Mouse (Mus musculus): ENCODE results near the gene Unc13d.
"Not testable (repeated sequence)": the region's sequence is repeated elsewhere in the genome, so short reads cannot be mapped to it uniquely, and the experiment has no call there.

The Unc13d gene

DNA sequence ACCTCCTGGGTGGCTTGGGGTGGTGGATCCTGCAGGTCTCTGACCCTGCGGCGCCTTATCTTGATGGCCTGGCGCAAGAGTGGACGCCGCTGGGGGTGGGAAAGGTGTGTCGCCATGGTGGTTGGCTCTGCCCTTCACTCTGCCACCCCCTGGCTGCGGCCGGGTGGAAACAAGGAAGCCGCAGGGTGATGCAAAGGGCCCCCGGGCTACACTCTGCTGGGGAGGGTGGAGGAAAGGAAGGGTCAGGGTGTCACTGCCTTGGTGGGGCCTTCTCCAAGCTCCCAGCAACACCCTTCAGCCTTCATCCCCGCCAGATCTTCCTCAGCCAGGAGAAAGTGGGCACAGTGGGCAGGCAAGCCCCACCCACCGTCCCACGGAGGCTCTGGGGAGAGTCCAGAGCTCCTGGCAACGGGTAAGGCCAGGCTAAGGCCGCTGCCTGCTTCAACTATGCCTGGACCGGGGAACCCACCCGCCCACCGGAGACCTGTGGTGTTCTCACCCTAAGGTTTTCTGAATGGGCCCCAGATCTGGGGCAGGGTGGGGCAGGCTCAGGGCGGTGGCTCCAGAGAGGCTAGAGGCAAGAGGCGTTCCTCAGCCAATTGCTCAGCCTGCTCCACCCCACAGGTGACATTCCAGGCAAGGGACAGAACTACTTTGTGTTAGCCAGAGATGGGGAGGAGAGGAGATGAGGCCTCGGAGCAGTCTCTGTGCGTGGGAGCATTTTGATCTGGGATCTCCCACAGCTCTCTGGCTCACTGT is at the start of gene Unc13d:
Unc13d (minus strand) TSS at position 516 of the 759 bp plus-strand sequence.
- DNase-seq (ENCODE audit: low spot score) = no peak

DNA sequence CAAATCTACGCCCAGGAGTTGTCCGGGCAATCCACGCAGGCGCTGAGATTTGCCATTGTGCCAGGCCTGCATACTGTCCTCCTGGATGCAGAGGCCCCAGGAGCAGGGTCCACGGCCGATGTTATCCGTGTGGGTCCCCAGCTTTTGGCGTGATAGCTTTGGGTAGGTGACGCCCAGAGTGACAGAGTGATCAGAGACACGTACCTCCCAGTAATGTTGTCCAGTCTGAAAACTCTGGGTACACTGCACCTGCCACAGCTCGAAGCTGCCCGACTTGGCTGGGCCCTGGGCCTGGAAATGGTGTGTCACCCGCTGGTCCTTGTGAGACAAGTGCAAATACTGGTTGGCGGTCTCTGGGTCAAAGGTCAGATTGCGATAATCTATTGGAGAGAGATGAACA is 48.5 kb upstream of the Unc13d start:
- no peak for DNase-seq (ENCODE audit: low spot score)

DNA sequence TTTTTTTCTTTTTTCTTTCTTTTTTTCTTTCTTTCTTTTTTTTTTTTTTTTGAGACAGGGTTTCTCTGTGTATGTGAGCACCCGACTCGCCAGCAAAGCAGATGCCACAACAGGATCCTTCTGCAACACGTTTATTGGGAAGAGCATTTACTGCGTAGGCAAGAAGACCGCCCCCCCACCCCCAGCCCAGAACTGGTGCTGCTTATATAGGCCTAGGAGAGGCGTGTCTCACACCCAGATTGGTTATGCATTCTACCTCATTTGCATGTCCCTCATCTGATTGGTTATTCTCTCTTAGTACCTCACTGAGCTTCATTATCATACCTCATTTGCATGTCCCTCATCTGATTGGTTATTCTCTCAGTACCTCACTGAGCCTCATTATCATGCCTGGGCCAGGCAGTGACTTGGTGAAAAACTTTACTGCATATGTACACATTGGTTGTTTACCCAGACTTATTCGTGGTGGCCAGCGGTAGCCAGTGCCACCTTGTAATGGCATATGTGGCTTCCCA is 44.0 kb upstream of the Unc13d start:
- not testable (repeated sequence) for DNase-seq (ENCODE audit: low spot score)

DNA sequence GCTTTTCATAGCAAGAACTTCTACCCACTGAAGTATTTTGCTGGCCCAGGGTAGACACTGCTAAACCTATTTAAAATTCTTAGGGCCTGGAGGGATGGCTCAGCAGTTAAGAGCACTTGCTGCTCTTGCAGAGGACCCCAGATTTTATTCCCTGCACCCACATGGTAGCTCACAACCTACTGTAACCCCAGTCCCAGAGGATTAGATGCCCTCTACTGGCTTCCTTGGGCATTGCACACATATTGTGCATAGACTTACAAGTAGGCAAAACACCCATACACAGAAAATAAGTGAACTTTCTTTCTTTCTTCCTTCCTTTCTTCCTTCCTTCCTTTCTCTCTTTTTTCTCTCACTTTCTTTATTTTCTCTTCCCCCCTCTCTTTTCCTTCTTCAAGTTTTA is 40.1 kb upstream of the Unc13d start:
- DNase-seq (ENCODE audit: low spot score) = no peak

DNA sequence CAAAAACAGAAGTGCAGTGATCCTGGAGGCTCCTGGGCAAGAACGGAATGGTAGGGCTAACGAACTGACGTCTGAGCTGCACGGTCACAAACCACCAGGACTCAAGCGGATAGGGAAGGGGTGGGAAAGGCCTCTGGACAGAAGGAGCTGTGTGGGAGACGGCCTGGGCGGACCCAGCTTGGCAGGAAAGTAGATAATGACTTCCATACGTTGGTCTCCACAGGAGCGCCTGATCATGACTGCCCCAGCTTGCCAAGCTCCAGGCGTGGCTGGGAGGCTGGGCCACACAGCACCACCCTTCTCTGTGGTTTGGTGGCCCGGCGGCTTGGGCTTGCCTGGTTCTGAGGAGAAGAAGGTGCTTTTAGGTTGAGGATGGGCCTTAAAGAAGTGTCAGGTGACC is 39.5 kb upstream of the Unc13d start:
- DNase-seq (ENCODE audit: low spot score) = no peak

DNA sequence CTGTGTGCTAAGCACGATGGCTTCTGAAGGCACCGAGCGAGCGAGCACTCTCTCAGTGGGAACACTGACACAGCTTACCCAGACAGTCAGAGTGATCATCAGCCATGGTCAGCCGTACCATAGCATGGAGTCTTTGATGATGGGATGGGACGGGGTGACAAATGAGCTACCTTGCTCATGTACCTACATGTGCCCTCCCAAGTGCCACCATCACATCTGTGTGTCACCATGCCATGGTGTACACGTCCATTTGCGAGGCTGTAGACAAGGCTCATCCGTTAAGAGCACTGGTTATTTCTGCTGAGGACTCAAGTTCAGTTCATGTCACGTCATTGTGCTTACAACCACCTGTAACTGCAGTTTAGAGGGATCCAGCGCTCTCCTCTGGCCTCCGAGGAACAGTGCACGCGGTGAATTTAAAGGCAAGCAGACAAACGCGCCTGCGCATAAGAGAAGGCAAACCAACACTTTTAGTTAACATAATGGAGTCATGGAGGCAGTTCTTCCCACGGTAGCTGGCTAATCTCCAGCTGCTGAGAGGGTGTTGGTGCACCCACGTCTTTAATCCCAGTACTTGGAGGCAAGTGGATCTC is 33.9 kb upstream of the Unc13d start:
- DNase-seq (ENCODE audit: low spot score) = no peak

DNA sequence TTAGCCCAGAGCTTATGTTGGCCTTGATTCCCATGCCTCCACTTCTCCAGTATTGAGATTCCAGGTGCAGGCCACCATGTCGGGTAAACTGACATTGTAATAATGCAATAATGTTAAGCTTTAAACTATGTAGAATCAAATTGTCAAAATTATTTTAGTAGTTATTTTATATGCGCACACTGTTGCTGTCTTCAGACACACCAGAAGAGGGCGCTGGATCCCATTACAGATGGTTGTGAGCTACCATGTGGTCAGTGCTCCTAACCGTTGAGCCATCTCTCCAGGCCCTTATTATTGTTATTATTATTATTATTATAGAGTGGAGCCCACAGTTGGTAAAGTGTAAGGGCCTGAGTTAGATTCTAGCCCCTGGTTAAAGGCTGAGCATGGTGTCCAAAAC is 33.3 kb upstream of the Unc13d start:
- DNase-seq (ENCODE audit: low spot score) = no peak

DNA sequence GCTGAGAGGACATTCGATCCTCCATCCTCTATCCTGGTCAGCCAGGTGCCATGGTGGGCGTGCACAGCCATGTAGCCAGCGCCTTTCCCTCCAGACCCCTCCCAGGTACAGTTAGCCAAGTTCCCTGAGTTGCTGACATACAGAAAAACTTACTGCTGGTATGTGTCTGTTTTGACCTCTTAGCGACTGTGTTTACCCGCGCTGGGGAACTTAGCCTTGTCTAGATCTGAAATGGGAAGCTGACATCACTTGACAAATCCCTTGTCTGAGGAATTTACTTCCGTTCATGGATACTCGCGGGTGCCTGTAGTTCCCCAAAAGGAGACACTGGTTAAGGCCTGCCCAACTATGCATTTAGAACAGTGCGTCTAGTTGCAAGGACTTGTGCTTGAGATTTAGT is 32.8 kb upstream of the Unc13d start:
- no peak for DNase-seq (ENCODE audit: low spot score)

DNA sequence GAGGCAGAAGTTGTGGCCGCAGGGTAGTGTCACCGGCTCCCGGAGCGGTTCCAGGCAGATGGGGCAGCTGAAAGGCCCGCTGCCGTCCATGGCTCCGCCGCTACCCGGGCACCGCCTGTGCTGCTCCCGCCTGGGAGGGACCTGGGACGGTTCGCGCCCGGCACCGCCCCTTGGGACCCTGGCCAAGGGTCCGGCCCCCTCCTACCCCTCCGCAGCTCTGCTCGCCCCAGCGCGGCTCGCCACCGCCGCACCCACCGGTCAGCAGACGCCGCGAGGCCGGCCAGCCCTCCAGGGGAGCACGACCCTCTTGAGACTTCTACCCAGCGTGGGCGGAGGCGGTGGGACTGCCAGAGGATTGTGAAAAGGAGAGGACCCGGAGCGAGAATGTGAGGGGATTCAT is 32.4 kb upstream of the Unc13d start:
- DNase-seq (ENCODE audit: low spot score) = no peak

DNA sequence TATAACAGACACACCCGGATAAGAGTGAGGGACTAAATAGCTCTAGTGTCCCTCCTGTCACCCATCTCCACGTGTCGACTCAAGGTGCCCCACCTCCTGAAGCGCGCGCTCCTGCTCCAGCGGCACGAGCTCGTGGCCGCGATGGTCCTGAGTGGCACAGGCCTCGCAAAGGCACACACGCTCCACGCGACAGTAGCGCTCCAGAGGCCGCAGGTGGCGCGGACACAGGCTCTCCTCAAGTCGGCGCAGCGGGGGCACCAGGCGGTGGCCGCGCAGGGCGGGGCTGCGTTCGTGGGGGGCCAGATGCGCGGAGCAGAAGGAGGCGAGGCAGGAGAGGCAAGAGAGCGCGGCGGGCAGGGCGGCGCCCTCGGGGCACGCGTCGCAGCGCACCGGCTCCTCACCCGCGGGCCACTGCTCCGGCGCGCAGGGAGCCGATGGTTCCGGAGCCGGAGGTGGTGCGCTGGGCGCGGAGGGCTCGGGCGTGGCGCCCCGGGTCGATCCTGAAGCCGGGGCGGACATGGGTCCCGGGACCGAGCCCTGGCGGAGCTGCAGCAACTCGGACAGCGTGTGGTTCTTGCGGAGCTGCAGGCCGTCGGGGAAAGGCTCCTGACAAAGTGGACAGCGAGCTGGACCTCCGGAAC is 31.8 kb upstream of the Unc13d start:
- peak; percentile 37 for DNase-seq (ENCODE audit: low spot score)

DNA sequence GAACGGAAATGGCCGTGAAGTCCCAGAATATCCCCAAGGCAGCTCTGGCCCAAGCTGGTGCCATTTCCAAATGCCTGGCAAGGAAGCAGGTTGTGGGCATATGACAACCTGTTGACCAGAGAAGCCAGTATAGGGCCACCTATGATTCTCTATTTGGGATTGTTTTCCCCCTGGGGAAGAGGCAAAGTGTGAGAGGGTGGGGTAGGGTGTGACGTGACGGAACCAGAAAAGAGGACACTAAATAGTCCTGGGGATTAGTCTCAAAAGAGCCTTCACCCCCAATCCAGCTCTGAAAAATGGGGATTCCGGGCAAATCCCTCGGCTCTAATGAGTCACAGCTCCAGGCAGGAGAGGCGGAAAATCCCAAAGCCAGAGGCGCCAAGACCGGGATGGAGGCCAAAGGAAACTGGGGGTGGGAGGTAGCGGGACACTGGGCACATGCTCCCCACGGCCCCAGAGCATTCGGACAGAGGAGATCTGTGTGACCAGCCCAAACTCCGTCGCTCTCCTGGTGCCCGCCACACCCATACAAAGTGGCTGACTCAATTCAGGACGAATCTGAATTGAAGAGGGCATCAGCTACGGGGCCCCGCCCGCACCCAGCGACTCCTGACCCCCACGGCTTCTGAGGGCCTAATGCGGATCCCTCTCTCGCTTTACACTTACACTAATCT is 30.8 kb upstream of the Unc13d start:
- DNase-seq (ENCODE audit: low spot score) = no peak

DNA sequence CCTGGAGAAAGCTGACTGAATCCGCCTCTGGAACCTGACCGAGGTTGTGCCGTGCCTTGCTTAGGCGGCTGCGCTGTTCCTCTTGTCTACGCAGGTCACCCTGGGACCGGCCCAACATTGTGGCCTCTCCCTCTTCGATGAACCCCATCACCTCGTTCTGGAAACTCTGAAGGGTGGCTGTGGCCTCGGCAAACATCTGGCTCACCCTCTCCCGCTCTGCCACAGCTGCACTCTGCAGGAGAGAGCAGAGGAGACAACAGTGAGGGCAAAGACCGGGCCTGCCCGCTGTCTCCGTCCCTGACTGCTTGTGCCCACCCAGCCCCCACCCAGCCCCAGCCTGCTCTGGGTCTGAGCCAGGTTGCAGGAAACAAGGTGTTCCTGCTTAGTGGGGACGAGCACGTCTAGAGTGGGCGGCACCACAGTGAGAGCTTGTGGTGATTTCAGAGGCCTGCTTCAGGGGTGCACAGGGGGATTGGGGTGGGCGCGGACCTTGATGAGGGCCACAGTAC is 30.1 kb upstream of the Unc13d start:
- no peak for DNase-seq (ENCODE audit: low spot score)

DNA sequence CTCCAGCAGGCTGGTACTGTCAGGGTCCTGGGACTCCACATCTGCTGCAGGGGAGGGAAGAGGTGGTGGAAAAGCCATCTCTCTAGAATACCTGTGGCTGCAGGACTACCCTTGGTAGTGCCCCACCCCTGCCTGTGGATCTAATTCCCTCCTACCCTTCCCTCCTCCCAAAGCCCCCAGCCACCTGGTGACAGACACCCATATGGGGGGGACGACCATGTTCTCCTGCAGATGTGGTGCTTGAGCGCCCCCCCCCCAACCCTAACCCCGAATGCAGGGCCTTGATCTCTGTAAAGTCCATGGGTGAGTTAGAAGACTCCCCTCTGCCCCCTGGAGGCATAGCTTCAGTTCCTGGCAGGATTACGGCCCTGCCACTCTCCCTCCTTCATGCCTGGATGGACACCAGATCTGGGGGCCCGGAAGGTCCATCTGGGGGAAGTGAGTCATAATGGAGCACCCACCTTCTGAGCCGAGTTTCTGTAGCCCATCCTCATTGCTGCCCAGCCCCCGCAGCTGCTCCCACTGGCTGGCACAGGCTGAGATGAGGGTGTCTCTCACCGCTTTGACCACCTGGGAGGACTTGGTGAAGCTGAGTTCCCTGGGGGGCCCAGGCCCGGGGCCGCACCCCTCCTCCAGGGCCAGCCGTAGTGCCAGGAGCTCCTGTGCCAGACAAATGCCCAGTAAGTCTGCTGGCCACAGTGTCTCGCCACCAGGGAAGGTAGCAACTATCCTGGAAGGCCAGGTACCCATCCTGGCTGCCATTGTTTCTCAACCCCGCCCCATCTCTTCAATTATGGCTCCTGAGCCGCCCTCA is 29.4 kb upstream of the Unc13d start:
- DNase-seq (ENCODE audit: low spot score) = peak; percentile 57

DNA sequence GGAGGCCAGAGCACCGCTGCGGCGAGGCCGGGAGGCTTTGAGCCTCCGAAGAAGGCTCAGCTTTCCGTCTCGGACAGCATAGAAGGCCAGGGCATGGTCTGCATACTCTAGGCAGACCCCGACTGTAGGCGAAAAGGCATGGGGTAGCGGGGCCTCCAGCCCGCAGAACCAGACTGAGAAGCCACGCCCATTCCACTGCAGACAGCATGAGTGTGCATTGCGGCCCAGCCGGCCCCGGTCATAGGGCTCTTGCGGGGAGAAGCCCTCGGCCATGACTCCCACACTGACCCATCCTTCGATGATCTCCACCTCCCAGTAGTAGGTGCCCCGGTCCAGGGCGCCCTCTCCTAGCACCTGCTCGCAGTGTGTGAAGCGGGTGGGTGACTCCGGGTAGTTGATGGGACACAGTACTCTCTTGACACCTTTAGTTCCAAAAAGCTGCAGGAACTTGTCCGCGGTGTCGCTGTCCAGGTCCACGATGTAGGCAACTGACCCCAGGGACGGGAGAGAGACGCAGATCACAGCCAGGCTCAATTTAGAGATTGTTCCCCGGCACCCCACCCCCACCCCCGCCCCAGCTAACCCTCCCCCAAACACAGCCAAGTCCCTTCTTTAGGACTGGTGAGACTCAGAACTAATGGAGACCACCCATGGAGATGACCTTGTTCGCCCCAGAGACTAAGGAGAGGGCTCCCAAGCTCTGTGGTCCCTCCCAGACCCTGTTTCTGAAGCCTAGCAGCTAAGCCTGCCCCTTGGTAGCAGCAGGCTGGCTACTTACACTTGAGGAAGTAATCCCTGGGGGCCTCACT is 28.6 kb upstream of the Unc13d start:
- peak; percentile 57 for DNase-seq (ENCODE audit: low spot score)

DNA sequence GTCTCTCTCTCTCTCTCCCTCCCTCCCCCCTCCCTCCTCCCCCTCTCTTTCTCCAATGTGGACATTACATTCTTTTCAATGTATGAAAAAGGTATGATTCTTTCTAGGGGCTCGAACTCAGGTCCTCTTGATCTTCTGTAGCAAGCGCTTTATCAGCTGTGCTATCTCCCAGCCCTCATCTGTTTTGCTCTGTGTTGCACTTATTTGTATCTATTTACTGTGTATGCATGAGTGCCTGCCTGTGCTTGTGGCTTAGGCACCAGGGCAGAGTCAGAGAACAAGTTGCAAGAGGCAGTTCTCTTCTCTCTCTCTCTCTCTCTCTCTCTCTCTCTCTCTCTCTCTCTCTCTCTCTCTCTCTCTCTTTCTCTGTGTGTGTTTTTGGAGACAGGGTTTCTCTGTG is 27.3 kb upstream of the Unc13d start:
- DNase-seq (ENCODE audit: low spot score) = no peak

DNA sequence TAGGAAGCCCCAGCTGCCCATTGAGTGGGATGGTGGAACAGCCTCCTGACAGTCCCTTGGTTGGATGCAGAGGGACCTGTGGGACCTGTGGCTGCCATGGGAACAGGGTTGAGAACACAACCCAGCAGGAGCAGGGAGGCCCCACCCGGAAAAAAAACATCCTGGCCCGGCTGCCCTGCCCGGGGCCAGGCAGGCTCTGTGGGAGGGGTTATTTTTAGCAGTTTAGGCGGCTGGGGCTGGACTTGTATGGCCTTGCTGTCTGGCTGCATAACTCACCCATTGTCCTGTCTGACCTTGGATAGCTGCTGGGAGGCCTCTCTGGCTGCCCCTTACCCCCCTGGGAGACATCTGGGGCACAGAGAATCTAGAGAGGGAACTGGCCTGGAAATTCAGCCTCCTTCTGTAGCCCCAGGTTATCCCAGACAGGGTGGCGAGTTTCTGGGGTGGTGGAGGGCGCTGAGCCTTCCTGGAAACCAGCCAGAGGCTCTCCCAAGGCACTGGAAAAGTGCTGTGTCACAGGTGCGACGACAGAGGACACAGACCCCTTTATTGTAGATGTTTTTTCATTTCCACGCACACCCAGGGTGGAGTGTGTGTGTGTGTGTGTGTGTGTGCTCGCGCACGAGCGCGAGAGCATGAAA is 26.4 kb upstream of the Unc13d start:
- DNase-seq (ENCODE audit: low spot score) = peak; percentile 49

DNA sequence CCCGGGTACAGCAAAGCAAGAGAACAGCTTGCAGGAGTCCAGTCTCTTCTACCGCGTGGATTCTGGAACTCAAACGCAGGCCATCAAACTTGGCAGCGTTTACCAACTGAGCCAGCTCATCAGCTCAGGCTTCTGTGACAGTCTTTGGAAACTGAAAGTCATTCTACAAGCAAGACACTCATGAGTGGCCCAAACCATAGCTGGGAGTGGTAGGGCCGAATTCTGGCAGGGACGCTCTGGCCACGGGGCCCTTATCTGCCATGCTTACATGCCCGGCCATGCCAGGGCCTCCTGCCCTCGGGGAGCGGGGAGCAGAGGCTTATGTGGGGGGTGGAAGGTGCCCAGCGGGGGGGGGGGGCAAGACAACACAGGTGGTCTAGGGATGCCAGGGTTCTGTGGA is 25.8 kb upstream of the Unc13d start:
- no peak for DNase-seq (ENCODE audit: low spot score)

DNA sequence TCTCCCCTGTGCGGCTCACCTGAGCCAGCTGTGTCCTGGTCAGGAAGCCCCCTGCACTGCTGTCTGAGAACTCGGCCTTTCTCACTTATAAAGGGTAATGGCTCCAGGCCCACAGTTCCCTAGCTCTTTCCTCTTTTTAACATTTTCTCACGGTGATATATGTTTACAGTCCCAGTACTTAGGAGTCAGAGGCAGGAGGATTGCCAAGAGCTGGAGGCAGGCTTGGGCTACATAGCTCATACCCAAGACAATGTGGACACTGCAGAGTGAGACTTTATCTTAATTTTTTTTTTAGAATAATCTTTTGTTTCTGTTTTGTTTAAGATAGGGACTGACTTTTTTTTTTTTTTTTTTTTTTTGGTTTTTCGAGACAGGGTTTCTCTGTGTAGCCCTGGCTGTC is 24.7 kb upstream of the Unc13d start:
- DNase-seq (ENCODE audit: low spot score) = no peak

DNA sequence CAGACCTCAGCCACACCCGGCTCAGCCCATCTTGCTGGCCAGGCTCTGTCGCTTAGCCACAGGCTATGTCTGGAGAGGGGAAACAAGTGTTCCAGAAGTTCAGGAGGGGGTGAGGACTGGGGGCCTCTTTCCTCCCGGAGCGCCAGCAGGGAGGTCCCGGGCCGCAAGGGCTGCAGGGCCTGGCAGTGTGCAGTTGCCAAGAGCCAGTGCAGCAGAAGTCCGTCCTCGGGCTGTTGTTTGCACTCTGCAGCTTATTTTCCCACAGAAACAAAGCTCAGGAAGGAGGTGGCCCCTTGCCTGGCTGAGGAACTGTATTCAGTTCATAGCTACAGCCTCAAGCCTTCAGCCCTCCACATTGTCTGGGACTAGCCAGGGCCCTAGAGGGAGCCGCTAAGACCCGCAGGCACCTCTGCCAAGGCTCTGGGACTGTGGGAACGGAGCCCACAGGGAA is 24.2 kb upstream of the Unc13d start:
- peak; percentile 28 for DNase-seq (ENCODE audit: low spot score)

DNA sequence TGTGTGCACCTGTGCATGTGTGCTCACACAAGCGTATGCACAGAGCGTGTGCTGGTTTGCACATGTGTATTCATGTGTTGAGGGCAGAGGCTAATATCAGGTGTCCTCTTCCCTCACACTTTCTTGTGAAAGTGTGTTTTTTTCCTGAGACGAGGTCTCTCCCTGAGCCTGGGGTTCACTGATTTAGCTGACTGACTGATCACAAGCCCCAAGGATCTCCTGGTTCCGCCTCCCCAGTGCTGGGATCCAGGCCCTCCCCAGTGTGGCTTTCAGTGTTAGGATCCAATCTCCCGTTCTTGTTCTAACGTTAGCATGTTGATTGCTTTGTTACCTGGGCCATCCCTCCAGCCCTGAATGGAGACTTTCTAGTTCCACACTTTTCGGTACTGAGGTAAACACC is 23.1 kb upstream of the Unc13d start:
- no peak for DNase-seq (ENCODE audit: low spot score)

All from retina, embryonic 14.5 days (tissue).